Mouse (Mus musculus): Measurements from ENCODE around the gene Arl1. TPM values are rescaled to one million over a fixed set of nuclear protein-coding genes. Genes with fewer than 3 reads are reported as not detected.
"Not testable (repeated sequence)": the region's sequence is repeated elsewhere in the genome, so short reads cannot be mapped to it uniquely, and the experiment has no call there.

Arl1 gene
- polyA plus RNA-seq, 1 experiment from 2014 or later, result 206 TPM

DNA sequence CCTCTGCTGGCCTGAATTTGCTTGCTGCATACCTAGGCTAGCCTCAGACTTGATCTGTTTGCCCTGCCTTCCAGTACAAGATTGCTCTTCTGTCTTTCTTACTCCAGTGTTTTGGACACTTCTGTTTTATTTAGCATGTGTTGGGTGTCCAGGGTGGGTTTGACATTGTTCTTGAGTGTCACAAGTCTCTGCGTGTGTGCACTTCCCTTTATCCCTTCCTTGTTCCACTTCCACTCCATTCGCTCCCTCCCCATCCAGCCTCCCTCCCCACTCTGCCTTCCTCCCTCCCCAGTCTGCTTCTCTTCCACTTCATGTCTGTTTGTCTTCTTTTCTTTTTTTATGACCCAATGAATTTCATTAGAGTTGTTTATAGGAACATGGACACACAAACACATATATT is 10.8 kb downstream of the Arl1 start:
- H3K9ac ChIP-seq (replicated peaks; ENCODE audit: low read length), result no peak overlapping the region
- 95% methylated on average over 2 of the region's 2 CpGs for WGBS
- no peak overlapping the region for H3K4me2 ChIP-seq (replicated peaks; ENCODE audit: low read depth, low read length)
- no peaks in the 10 kb centered on the region for H3K4me1 ChIP-seq (ENCODE audit: insufficient read depth, low read length)
- no peak overlapping the region for H3K4me3 ChIP-seq (ENCODE audit: low read length)
- no peak overlapping the region for H3K27ac ChIP-seq (ENCODE audit: low read length)
- H3K36me3 ChIP-seq (ENCODE audit: insufficient read depth, low read length), result peaks cover 62% of the 10 kb centered on the region
- no peak for ATAC-seq (ENCODE audit: low FRiP score, low TSS enrichment)
- H3K27me3 ChIP-seq (ENCODE audit: insufficient read depth, low read length), result no peaks in the 10 kb centered on the region
- no peaks in the 10 kb centered on the region for H3K9me3 ChIP-seq (ENCODE audit: low read length)

DNA sequence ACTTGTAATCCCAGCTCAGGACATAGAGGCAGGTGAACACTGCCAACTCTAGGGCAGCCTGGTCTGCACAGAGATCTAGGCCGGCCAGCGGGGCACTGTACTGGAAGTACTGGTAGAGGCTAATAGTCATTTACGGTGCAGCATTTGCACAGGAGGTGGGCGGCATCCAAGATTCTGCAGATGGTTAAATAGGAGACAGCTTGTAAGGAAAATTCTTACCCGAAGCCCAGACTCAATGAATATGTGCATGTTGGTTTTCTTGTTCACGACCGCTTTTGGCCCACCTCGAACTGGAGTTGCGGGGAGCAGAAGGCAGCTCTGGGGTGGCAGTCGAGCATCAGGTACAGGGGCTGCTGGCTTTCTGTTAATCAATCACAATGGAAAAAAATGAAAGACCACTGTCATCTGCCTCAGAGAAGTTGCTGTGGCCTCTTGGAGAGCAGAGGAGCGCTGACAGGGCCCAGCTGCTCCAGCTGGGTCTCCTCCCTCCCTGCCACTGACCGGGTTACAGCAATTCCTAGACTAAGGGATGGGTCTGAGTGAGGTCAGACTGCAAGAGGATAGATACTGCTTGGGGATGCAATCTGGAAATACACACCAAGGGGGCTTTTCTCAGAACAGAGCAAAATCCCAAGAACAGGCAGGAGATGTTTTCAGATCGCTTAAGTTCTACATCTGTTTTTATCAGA is 31.0 kb downstream of the Arl1 start:
- peak; percentile 63; the same call in 1 of the 2 replicates for ATAC-seq (ENCODE audit: low FRiP score, low TSS enrichment)
- Histone ChIP-seq H3K36me3 (ENCODE audit: insufficient read depth, low read length) (peaks cover 72% of the 10 kb centered on the region), H3K4me2 (replicated peaks; ENCODE audit: low read depth, low read length) (no peak overlapping the region), H3K27ac (ENCODE audit: low read length) (no peak overlapping the region), H3K9ac (replicated peaks; ENCODE audit: low read length) (no peak overlapping the region), H3K9me3 (ENCODE audit: low read length) (no peaks in the 10 kb centered on the region), H3K4me1 (ENCODE audit: insufficient read depth, low read length) (no peaks in the 10 kb centered on the region), H3K27me3 (ENCODE audit: insufficient read depth, low read length) (no peaks in the 10 kb centered on the region), H3K4me3 (ENCODE audit: low read length) (no peak overlapping the region)
- WGBS, result 82% methylated on average over 13 of the region's 13 CpGs

DNA sequence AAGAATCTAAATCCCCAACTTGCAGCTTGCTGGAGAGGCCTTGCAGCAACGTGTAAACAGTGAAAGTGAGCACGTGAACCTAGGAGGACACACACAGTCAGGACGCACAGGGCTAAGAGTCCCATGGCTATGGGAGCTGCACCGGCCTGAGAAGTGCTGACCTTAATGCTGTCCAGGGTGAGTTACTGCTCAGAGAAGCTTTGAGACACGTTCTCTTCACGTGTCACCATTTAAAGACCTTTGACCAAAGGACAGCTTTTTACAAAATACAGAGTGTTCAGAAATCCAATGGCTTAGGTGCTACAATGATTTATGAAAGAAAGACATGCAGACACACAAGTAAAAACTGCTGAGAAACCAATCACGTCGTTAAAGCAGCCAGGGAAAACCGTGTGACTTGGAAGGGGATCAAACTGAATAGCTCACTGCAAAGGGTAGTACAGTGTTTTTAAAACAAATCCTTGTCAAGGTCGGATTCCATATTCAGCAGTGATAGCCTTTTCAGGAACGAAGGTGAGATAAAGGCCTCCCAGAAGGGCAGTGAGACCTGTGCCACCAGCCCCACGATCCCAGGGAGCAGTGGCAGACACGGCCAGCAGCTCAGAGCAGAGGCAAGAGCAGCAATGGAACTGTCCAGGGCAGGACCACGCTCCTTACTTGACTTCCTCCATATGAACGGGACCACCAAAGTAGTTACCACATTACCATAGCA is 34.9 kb downstream of the Arl1 start:
- H3K4me1 ChIP-seq (ENCODE audit: insufficient read depth, low read length), result no peaks in the 10 kb centered on the region
- H3K27ac ChIP-seq (ENCODE audit: low read length), result no peak overlapping the region
- ATAC-seq (ENCODE audit: low FRiP score, low TSS enrichment), result no peak
- H3K4me2 ChIP-seq (replicated peaks; ENCODE audit: low read depth, low read length), result no peak overlapping the region
- H3K27me3 ChIP-seq (ENCODE audit: insufficient read depth, low read length), result no peaks in the 10 kb centered on the region
- H3K36me3 ChIP-seq (ENCODE audit: insufficient read depth, low read length), result peaks cover 71% of the 10 kb centered on the region
- H3K9ac ChIP-seq (replicated peaks; ENCODE audit: low read length), result no peak overlapping the region
- H3K9me3 ChIP-seq (ENCODE audit: low read length), result no peaks in the 10 kb centered on the region
- no peak overlapping the region for H3K4me3 ChIP-seq (ENCODE audit: low read length)
- WGBS, result 77% methylated on average over 15 of the region's 15 CpGs

DNA sequence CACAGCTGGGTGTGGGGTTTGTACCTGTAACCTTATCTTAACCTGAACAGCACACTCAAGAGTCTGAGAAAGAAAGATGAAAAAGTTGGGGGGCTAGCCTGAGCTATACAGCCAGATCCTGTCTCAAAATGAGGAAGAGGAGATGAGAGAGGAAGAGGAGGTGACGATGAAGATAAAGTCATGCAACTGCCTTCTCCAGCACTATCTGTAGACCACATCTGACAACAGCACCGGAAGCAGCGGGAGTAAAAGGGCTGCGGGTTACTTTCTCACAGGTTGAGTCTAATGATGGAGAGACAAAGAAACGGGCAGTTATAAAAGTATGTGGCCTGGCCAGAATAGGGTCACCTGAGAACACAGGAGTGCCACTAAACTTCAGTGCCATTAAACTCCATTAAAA is 38.3 kb downstream of the Arl1 start:
- H3K36me3 ChIP-seq (ENCODE audit: insufficient read depth, low read length), result peaks cover 70% of the 10 kb centered on the region
- no peak overlapping the region for H3K4me3 ChIP-seq (ENCODE audit: low read length)
- H3K4me1 ChIP-seq (ENCODE audit: insufficient read depth, low read length), result no peaks in the 10 kb centered on the region
- no peaks in the 10 kb centered on the region for H3K27me3 ChIP-seq (ENCODE audit: insufficient read depth, low read length)
- WGBS, result 95% methylated on average over 5 of the region's 5 CpGs
- no peaks in the 10 kb centered on the region for H3K9me3 ChIP-seq (ENCODE audit: low read length)
- ATAC-seq (ENCODE audit: low FRiP score, low TSS enrichment), result no peak
- no peak overlapping the region for H3K4me2 ChIP-seq (replicated peaks; ENCODE audit: low read depth, low read length)
- H3K9ac ChIP-seq (replicated peaks; ENCODE audit: low read length), result no peak overlapping the region
- no peak overlapping the region for H3K27ac ChIP-seq (ENCODE audit: low read length)

DNA sequence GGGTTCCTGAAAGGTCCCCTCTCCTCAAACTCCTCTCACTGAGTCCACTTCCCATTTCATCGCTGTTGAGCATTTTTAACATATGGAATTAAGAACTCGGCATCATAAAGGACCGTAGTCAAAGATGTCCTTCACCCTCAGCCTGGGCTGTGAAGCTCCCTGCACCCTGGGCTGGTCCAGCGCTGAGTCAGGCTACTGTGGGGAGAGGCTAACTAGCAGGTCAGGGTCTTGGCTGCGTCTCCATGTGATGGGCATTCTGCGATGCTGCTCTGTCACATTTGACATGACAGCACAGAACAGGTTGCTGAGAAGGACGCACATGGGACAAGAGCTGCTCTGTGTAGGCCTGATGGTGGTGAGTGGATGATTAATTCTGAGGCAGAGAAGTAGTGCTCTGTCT is 39.0 kb downstream of the Arl1 start:
- 93% methylated on average over 7 of the region's 7 CpGs for WGBS
- no peak for ATAC-seq (ENCODE audit: low FRiP score, low TSS enrichment)

DNA sequence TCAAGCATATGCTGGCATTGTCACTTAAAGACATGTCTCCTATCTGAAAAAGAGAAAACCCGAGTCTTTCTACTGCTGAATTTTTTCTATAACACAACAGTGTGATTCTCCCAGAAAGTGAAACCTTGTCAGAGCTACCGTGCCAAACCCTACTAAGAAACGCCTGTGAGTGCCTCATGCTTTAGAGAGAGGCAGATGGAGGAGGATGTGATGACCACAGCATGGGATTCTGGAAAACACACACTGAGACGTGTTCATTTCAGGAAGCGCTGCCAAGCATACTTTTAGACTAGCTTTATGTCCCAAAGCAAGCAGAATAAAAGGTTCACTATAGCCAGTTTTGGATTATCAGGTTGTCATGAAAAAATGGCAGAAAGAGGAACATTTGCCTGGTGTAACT is 42.3 kb downstream of the Arl1 start:
- not testable (repeated sequence) for H3K27ac ChIP-seq (ENCODE audit: low read length); H3K4me2 ChIP-seq (replicated peaks; ENCODE audit: low read depth, low read length); H3K27me3 ChIP-seq (ENCODE audit: insufficient read depth, low read length); H3K9me3 ChIP-seq (ENCODE audit: low read length); ATAC-seq (ENCODE audit: low FRiP score, low TSS enrichment); H3K4me1 ChIP-seq (ENCODE audit: insufficient read depth, low read length); H3K9ac ChIP-seq (replicated peaks; ENCODE audit: low read length); H3K4me3 ChIP-seq (ENCODE audit: low read length)
- H3K36me3 ChIP-seq (ENCODE audit: insufficient read depth, low read length), result peaks cover 64% of the 10 kb centered on the region
- WGBS, result 91% methylated on average over 5 of the region's 5 CpGs

More for the DNA sequence above, 39.0 kb downstream of the Arl1 start:
- no peak overlapping the region for H3K4me3 ChIP-seq (ENCODE audit: low read length)
- H3K27ac ChIP-seq (ENCODE audit: low read length), result no peak overlapping the region
- no peak overlapping the region for H3K9ac ChIP-seq (replicated peaks; ENCODE audit: low read length)
- no peak overlapping the region for H3K4me2 ChIP-seq (replicated peaks; ENCODE audit: low read depth, low read length)
- peaks cover 64% of the 10 kb centered on the region for H3K36me3 ChIP-seq (ENCODE audit: insufficient read depth, low read length)
- no peaks in the 10 kb centered on the region for H3K4me1 ChIP-seq (ENCODE audit: insufficient read depth, low read length)
- no peaks in the 10 kb centered on the region for H3K9me3 ChIP-seq (ENCODE audit: low read length)
- no peaks in the 10 kb centered on the region for H3K27me3 ChIP-seq (ENCODE audit: insufficient read depth, low read length)

DNA sequence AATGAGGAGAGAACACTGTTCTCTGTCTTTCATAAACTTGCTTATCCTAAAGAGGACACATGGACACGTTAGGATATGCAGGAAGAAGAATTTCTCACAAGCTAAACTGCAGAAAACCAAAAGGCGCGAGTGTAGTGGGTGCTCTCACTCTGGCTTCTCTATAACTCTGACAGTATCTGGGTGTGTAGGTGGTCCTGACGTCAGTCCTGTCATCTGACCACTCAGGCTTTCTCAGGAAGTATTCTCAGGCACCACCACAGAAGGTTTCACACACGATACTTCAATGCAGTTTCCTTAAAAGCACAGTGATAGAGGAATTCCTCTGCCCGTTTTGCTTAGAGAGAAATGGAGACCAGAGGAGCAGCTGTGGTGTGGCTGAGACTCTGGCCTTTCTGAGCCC is 45.5 kb downstream of the Arl1 start:
- Histone ChIP-seq H3K9me3 (ENCODE audit: low read length) (no peaks in the 10 kb centered on the region), H3K4me2 (replicated peaks; ENCODE audit: low read depth, low read length) (no peak overlapping the region), H3K9ac (replicated peaks; ENCODE audit: low read length) (no peak overlapping the region), H3K4me3 (ENCODE audit: low read length) (no peak overlapping the region), H3K4me1 (ENCODE audit: insufficient read depth, low read length) (no peaks in the 10 kb centered on the region), H3K27me3 (ENCODE audit: insufficient read depth, low read length) (no peaks in the 10 kb centered on the region), H3K27ac (ENCODE audit: low read length) (no peak overlapping the region), H3K36me3 (ENCODE audit: insufficient read depth, low read length) (peaks cover 46% of the 10 kb centered on the region)
- no peak for ATAC-seq (ENCODE audit: low FRiP score, low TSS enrichment)
- 87% methylated on average over 6 of the region's 6 CpGs for WGBS

DNA sequence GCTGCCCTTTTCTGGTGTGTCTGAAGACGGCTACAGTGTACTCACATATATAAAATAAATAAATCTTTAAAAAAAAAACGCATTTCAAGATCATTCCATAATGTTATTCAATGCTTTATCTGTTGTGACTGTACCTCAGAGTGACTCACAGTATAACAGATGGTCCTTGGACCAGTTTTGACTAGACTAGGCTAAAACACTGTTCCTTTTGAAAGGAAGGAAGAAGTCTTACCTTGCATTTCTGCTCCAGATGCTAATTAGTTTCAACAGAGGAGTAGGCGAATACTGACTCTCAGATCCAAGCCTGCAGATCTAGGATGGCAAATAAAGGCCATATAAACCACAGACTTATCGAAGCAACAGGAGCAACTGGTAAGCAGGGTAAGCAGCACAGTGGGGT is 50.1 kb downstream of the Arl1 start:
- Histone ChIP-seq H3K4me2 (replicated peaks; ENCODE audit: low read depth, low read length) (no peak overlapping the region), H3K4me1 (ENCODE audit: insufficient read depth, low read length) (no peaks in the 10 kb centered on the region), H3K9me3 (ENCODE audit: low read length) (no peaks in the 10 kb centered on the region), H3K4me3 (ENCODE audit: low read length) (no peak overlapping the region), H3K36me3 (ENCODE audit: insufficient read depth, low read length) (peaks cover 29% of the 10 kb centered on the region), H3K27ac (ENCODE audit: low read length) (no peak overlapping the region), H3K9ac (replicated peaks; ENCODE audit: low read length) (no peak overlapping the region), H3K27me3 (ENCODE audit: insufficient read depth, low read length) (no peaks in the 10 kb centered on the region)
- no peak for ATAC-seq (ENCODE audit: low FRiP score, low TSS enrichment)
- WGBS, result 85% methylated on average over 4 of the region's 4 CpGs

DNA sequence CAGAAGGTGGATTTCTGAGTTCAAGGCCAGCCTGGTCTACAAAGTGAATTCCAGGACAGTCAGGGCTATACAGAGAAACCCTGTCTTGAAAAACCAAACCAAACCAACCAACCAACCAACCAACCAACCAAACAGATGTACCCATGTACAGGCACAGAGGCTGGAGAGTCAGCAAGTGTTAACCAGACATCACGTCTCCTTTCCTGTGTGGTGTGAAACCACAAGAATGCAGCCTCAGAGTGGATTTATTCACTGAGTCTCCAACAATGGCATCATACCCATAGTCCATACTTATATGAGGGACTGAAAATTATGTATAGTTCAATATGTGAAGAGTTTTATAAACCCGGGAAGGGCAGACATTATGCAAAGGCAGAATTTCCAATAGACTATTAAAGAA is 52.5 kb downstream of the Arl1 start:
- H3K4me2 ChIP-seq (replicated peaks; ENCODE audit: low read depth, low read length); H3K4me3 ChIP-seq (ENCODE audit: low read length); H3K27me3 ChIP-seq (ENCODE audit: insufficient read depth, low read length); H3K4me1 ChIP-seq (ENCODE audit: insufficient read depth, low read length); H3K27ac ChIP-seq (ENCODE audit: low read length); H3K9me3 ChIP-seq (ENCODE audit: low read length); ATAC-seq (ENCODE audit: low FRiP score, low TSS enrichment); H3K9ac ChIP-seq (replicated peaks; ENCODE audit: low read length): not testable (repeated sequence)
- 92% methylated on average over 2 of the region's 2 CpGs for WGBS
- H3K36me3 ChIP-seq (ENCODE audit: insufficient read depth, low read length), result peaks cover 26% of the 10 kb centered on the region

DNA sequence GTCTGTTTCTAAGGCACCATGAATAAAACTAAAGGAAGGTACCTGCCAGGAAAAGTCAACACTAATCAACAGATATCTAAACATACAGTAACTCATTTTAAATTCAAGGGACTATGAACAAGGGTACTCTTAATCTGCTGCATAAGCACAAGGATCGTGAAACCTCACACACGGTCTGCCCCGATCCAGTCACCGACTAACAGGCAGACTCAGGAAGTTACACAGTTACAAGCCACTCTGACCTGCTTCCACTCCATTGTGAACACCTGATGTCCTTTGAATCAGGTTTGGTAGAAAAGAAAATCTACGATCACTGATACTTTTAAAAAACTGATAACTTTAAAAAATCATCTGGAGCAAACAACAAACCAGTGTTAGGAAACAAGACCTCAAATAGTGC is 53.3 kb downstream of the Arl1 start:
- no peaks in the 10 kb centered on the region for H3K9me3 ChIP-seq (ENCODE audit: low read length)
- H3K4me1 ChIP-seq (ENCODE audit: insufficient read depth, low read length), result no peaks in the 10 kb centered on the region
- peaks cover 22% of the 10 kb centered on the region for H3K36me3 ChIP-seq (ENCODE audit: insufficient read depth, low read length)
- no peak overlapping the region for H3K9ac ChIP-seq (replicated peaks; ENCODE audit: low read length)
- H3K27me3 ChIP-seq (ENCODE audit: insufficient read depth, low read length), result no peaks in the 10 kb centered on the region
- ATAC-seq (ENCODE audit: low FRiP score, low TSS enrichment), result peak; percentile 70; the same call in 1 of the 2 replicates
- no peak overlapping the region for H3K4me2 ChIP-seq (replicated peaks; ENCODE audit: low read depth, low read length)
- 0 out of 2 replicates have a peak overlapping the region, but pooled peaks have one; percentile 59 for H3K27ac ChIP-seq (ENCODE audit: low read length)
- 90% methylated on average over 5 of the region's 5 CpGs for WGBS
- H3K4me3 ChIP-seq (ENCODE audit: low read length), result no peak overlapping the region
